ENCODE assay signal across 11 mouse cellular contexts in the genomic region with DNA sequence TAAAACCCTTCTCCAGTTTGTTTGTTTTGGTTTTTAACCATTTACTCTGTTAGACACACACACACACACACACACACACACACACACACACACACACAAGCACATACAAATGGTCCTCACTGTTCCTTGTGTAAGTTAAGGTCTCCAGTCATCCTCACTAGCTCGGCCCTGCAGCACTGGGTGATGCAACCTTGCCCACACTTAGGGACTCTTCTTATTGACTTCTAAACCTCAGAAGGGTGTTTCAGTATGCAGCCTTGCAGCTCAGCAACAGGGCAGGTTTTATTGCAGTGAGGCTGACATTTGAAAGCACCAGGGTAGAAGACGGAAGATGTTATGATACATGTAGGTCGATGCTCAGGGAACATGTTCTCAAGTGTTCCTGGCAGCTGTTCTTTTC.
"Had no signal": no experiment of that assay in that cellular context is flagged by ENCODE, and none has a peak within 500 bp of the region (broad histone marks: within the 10 kb centered on the region; RNA-seq: fewer than 3 reads in every experiment).

No protein-coding gene starts in this region.

- H3K27me3 ChIP-seq: liver, embryonic 13.5 days; midbrain, embryonic 13.5 days; neural tube, embryonic 15.5 days had no signal

- DNase-seq: kidney, adult 2 months; kidney, postnatal 25 days; liver; liver, embryonic 13.5 days; liver, postnatal 0 days; right cerebral cortex, adult 18-20 months; right cerebral cortex, postnatal 25 days had no signal

- H3K4me3 ChIP-seq: left cerebral cortex, adult 2 months; liver, embryonic 13.5 days; midbrain, embryonic 13.5 days; neural tube, embryonic 15.5 days had no signal

- H3K36me3 ChIP-seq: liver, embryonic 13.5 days; midbrain, embryonic 13.5 days; neural tube, embryonic 15.5 days had no signal

- H3K9me3 ChIP-seq: liver, embryonic 13.5 days; midbrain, embryonic 13.5 days; neural tube, embryonic 15.5 days had no signal

- H3K27ac ChIP-seq: left cerebral cortex, adult 2 months; liver, embryonic 13.5 days; midbrain, embryonic 13.5 days; neural tube, embryonic 15.5 days; stomach, postnatal 0 days had no signal

- H3K9ac ChIP-seq: liver, embryonic 13.5 days; liver, postnatal 0 days; midbrain, embryonic 13.5 days; neural tube, embryonic 15.5 days had no signal
